Mouse (Mus musculus) megakaryocyte, embryonic 14.5 days (primary cell): ENCODE data around the gene Chst2. TPM values are rescaled to one million over a fixed set of nuclear protein-coding genes. Genes with fewer than 3 reads are reported as not detected.

Experiments used
- H3K27me3 ChIP-seq: replicated peaks from 2 replicates; pipeline ENCODE3; 2012; ENCODE audit warnings: inconsistent platforms
- H3K36me3 ChIP-seq: replicated peaks from 2 replicates; pipeline ENCODE3; 2012; ENCODE audit warnings: low read length, inconsistent platforms, mixed read lengths
- H3K4me1 ChIP-seq: 2 replicates; pipeline ENCODE4 v1.6.1; 2012; ENCODE audit warnings: inconsistent platforms
- H3K4me3 ChIP-seq: replicated peaks from 2 replicates; pipeline ENCODE3; 2012; ENCODE audit warnings: moderate library complexity, mild to moderate bottlenecking, inconsistent platforms
- H3K9me3 ChIP-seq: 2 replicates; pipeline ENCODE4 v1.6.1; 2012; ENCODE audit warnings: inconsistent platforms
- FLI1 ChIP-seq: IDR thresholded peaks from 2 replicates; pipeline ENCODE4 v1.6.1; 2012; ENCODE audit warnings: low read length, inconsistent platforms, mixed read lengths
- GATA1 ChIP-seq: IDR thresholded peaks from 3 replicates; pipeline ENCODE4 v1.6.1; 2012; ENCODE audit warnings: mixed read lengths, low read length, inconsistent platforms, borderline replicate concordance
- polyA plus RNA-seq: library from polyadenylated mRNA; stranded (reverse); fragments of >175 nt; gene quantifications from 2 replicates; pipeline ENCODE4 v1.2.3, GENCODE M21; 2012; ENCODE audit warnings: low replicate concordance; ENCODE audit not compliant: insufficient read depth

The Chst2 gene
- polyA plus RNA-seq, result not detected in 2 replicates

GRCm38 (mm10) chr9:95406571-95407561 is at the start of gene Chst2:
TSS of gene Chst2 (minus strand) at chr9:95406722.
- Histone ChIP-seq H3K9me3 (peaks cover 5% of the 10 kb centered on the region), H3K36me3 (no peaks in the 10 kb centered on the region), H3K4me3 (peak within 1 kb of the TSS; percentile 91), H3K4me1 (peaks cover 33% of the 10 kb centered on the region), H3K27me3 (peaks cover 78% of the 10 kb centered on the region)
- TF ChIP-seq FLI1, result no peak
- TF ChIP-seq GATA1, result no peak

GRCm38 (mm10) chr9:95451931-95452330 is 45.4 kb upstream of the Chst2 start:
- Histone ChIP-seq H3K4me1 (peaks cover 7% of the 10 kb centered on the region), H3K4me3 (no peak overlapping the region), H3K9me3 (peaks cover 9% of the 10 kb centered on the region), H3K36me3 (peaks cover 42% of the 10 kb centered on the region), H3K27me3 (no peaks in the 10 kb centered on the region)
- no peak for TF ChIP-seq GATA1
- TF ChIP-seq FLI1, result no peak

- Histone ChIP-seq H3K9me3 (peaks cover 9% of the 10 kb centered on the region), H3K36me3 (peaks cover 30% of the 10 kb centered on the region), H3K27me3 (no peaks in the 10 kb centered on the region), H3K4me1 (peaks cover 7% of the 10 kb centered on the region), H3K4me3 (no peak overlapping the region)
- TF ChIP-seq GATA1 (no peak), FLI1 (no peak)
Observed at GRCm38 (mm10) chr9:95450586-95450985, 44.1 kb upstream of the Chst2 start.

GRCm38 (mm10) chr9:95442321-95442731 is 35.8 kb upstream of the Chst2 start:
- H3K36me3 ChIP-seq, result no peaks in the 10 kb centered on the region
- H3K27me3 ChIP-seq, result peaks cover 32% of the 10 kb centered on the region
- no peaks in the 10 kb centered on the region for H3K4me1 ChIP-seq
- H3K9me3 ChIP-seq, result peaks cover 7% of the 10 kb centered on the region
- TF ChIP-seq GATA1, result no peak
- no peak for TF ChIP-seq FLI1
- no peak overlapping the region for H3K4me3 ChIP-seq

GRCm38 (mm10) chr9:95437883-95438282 is 31.4 kb upstream of the Chst2 start:
- H3K27me3 ChIP-seq, result peaks cover 23% of the 10 kb centered on the region
- TF ChIP-seq GATA1 (no peak), FLI1 (no peak)

GRCm38 (mm10) chr9:95436294-95436613 is 29.7 kb upstream of the Chst2 start:
- Histone ChIP-seq H3K36me3 (no peaks in the 10 kb centered on the region), H3K9me3 (no peaks in the 10 kb centered on the region), H3K4me3 (no peak overlapping the region), H3K27me3 (peaks cover 15% of the 10 kb centered on the region), H3K4me1 (peaks cover 4% of the 10 kb centered on the region)
- TF ChIP-seq GATA1 (no peak), FLI1 (no peak)

More at GRCm38 (mm10) chr9:95437883-95438282, 31.4 kb upstream of the Chst2 start:
- no peaks in the 10 kb centered on the region for H3K9me3 ChIP-seq
- no peaks in the 10 kb centered on the region for H3K36me3 ChIP-seq
- no peak overlapping the region for H3K4me3 ChIP-seq
- H3K4me1 ChIP-seq, result peaks cover 4% of the 10 kb centered on the region

GRCm38 (mm10) chr9:95435506-95436293 is 29.2 kb upstream of the Chst2 start:
- Histone ChIP-seq H3K36me3 (no peaks in the 10 kb centered on the region), H3K27me3 (peaks cover 11% of the 10 kb centered on the region), H3K4me3 (no peak overlapping the region), H3K9me3 (no peaks in the 10 kb centered on the region), H3K4me1 (peaks cover 4% of the 10 kb centered on the region)
- TF ChIP-seq GATA1 (no peak), FLI1 (no peak)

- no peaks in the 10 kb centered on the region for H3K36me3 ChIP-seq
- peaks cover 11% of the 10 kb centered on the region for H3K9me3 ChIP-seq
- TF ChIP-seq FLI1 (no peak), GATA1 (no peak)
- peaks cover 12% of the 10 kb centered on the region for H3K27me3 ChIP-seq
- no peaks in the 10 kb centered on the region for H3K4me1 ChIP-seq
- no peak overlapping the region for H3K4me3 ChIP-seq
Observed at GRCm38 (mm10) chr9:95428277-95428676, 21.8 kb upstream of the Chst2 start.

- H3K4me1 ChIP-seq, result no peaks in the 10 kb centered on the region
- peaks cover 6% of the 10 kb centered on the region for H3K9me3 ChIP-seq
- no peaks in the 10 kb centered on the region for H3K36me3 ChIP-seq
- no peak overlapping the region for H3K4me3 ChIP-seq
- TF ChIP-seq FLI1, result no peak
- no peak for TF ChIP-seq GATA1
- peaks cover 46% of the 10 kb centered on the region for H3K27me3 ChIP-seq
Observed at GRCm38 (mm10) chr9:95413911-95414310, 7.4 kb upstream of the Chst2 start.

- Histone ChIP-seq H3K36me3 (no peaks in the 10 kb centered on the region), H3K27me3 (peaks cover 51% of the 10 kb centered on the region), H3K4me3 (no peak overlapping the region), H3K9me3 (peaks cover 6% of the 10 kb centered on the region; the same call in 1 of the 2 replicates), H3K4me1 (peaks cover 12% of the 10 kb centered on the region)
- TF ChIP-seq FLI1 (no peak), GATA1 (no peak)
Observed at GRCm38 (mm10) chr9:95412047-95412446, 5.5 kb upstream of the Chst2 start.
